Mouse (Mus musculus): ENCODE data around the gene Vrk1. TPM values are rescaled to one million over a fixed set of nuclear protein-coding genes. Genes with fewer than 3 reads are reported as not detected.

Gene Vrk1
- total RNA-seq, 1 experiment from 2014 or later: 167 TPM

DNA sequence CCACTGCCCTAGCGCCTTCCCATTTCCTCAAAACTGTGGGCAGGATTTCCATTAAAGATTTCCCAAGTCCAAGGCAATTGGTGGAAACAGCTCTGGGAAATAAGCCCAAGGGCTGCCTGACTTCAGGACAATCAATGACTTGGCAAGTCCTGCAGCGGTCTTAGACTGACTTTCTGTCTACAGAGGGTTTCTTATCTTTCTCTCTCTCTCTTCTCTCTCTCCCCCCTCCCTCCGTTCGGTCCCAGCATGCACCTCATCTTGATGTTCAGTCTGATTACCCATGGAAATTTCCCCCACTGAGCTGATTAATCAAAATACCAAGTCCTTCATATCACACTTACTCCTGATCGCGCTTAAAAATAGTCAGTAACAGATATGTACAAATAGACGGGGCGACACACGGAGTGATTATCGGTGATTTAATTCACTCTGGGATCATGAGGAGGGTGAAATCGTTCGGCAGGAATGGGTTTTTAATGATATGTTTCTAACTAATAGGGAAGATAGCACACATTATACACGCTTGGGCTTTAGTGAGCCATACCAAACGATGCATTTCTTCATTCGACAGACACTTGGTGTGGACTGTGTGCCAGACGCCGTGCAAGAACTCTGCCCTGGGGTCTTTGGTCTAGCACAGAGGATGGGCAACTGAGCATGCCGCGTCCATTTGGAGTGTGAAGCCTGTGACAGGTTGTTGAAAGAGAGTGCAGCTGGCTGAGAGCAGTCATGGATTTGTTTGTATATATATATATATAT is 12.8 kb upstream of the Vrk1 start:
- no peak for ATAC-seq (replicated peaks; ENCODE audit: low read depth, poor library complexity, severe bottlenecking)

DNA sequence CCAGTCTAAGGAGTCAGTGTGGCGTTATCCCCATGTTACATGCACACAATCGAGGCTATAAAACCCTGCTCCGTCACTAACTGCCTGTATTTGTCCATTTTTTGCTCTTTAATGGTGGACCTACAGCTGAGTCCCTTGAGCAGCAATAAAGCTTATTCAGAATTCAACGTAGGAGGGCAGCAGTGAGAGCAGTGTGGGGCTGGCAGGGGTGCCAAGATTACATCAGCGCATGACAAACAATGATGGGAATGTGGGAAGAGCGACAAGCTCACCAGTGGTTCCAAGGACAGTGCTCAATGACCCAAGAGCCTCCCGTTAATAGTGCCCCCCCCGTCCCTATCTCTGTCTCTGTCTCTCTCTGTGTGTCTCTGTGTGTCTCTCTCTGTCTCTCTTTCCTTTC is 8.3 kb upstream of the Vrk1 start:
- ATAC-seq (replicated peaks; ENCODE audit: low read depth, poor library complexity, severe bottlenecking): no peak

DNA sequence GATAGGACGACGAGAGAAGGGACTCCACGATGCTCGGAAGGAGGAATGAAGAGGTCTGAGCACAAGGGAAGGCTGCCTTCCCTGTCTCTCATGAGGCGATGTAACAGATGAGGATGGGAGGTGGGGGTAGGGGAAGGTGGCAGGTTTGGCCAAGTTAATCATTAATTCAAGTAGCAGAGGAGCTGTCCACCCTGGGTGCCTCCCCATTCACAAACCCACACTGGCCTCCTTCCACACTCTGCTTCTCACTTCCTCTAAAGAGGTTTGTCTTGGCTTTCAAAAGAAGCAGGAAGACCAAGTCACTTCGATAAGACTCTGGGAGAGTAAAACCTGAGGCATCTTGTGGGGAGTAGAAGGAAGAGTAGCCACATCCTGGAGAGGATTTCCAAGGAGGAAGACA is 5.3 kb upstream of the Vrk1 start:
- ATAC-seq (replicated peaks; ENCODE audit: low read depth, poor library complexity, severe bottlenecking): peak; percentile 77

DNA sequence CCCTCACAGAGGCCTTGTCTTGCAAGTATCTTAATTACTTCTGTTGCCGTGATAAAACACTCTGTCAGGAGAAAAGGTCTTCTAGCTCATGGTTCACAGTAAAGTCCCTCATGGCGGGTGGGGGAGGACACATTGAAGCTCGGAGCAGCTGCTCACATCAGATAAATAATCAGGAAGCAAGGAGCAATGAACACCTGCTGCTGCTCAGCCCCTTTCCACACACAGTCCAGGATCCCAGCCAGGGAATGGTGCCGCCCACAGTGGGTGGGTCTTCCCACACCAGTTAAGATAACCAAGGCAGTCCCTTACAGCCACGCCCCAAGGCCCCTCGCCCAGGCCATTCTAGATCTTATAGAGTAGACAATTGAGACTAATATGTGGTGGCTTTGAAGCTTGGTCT is 3.8 kb upstream of the Vrk1 start:
- no peak for ATAC-seq (replicated peaks; ENCODE audit: low read depth, poor library complexity, severe bottlenecking)

DNA sequence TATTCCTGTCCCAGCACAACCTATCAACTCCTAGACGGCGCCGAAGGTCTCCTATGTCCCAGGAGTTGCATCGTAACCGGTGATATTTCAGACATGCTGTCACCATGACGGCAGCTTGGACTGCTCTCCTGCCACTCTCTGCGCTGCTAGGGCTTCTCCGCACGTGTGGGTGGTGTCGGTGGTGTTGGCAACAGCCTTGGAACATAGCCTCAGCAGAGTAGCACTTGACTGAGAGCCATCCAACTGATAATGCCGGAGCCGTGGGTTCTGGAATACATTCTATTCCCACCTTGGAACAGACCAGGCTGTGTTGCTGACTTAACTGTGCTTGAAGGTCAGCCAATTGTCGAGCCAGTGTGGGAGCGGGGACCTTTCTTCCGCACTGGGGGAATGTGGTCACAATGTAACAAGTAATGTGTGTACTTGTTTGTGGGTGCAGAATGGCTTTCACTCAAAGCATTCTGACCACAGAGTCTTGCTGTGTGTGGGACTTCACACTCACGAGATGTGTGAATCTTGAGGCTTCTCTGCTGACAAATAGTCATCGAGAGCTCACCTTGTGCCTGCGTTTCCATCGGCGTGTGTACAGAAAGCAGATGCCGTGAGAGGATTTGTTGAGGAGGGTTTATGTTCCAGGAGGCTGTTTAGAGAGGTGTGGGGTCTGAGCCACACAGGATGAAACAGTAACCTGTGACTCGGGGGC is 1.5 kb upstream of the Vrk1 start:
- no peak for ATAC-seq (replicated peaks; ENCODE audit: low read depth, poor library complexity, severe bottlenecking)

DNA sequence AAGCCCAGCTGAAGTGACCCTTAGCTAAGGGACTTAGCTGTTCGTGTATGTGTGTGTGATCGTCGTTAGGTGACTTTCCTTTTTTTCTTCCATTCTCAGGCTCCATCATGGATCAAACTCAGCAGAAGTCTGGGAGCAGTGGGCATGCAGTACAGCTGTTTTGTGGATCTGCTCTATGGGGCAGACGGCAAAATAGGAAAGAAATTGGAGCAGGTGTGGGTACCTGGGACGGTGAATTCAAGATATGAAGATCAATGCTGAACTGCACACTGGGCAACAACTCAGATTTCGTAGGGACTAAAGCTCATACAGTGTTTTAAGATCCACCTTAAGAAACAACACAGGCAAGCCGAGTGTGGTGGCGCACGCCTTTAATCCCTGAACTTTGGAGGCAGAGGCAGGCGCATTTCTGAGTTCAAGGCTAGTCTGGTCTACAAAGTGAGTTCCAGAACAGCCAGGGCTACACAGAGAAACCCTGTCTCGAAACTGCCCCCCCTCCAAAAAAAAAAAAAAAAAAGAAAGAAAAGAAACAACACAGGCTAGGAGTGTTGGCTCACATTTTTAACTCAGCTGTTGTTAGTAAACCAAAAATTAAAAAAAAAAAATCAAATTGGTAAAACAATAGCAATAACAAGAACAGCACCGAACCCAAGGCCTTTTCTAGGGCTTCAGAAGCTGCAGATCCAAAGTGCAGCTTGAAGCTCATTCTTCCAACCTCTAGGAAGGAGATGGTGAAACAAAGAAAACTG is 732 bp upstream of the Vrk1 start:
- peak; percentile 2; the same call in 1 of the 2 replicates for ATAC-seq (replicated peaks; ENCODE audit: low read depth, poor library complexity, severe bottlenecking)

DNA sequence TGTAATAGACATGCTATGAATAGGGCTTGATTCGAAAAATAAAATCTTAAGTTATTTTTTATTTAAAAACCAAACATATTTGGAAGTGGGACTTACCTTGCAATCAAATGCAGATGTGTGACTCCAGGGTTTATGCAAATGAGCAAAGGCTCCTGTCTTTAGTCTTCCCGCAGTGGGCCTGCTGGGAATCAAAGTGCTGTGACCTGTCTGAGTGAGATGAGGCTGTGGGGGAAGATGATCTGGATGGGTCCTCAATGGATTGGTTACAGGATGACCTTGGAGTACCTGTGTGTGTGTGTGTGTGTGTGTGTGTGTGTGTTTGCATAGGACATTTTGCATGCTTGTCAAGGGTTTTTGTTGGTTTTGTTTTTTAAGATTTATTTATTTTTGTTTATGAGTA is 2.1 kb downstream of the Vrk1 start:
- ATAC-seq (replicated peaks; ENCODE audit: low read depth, poor library complexity, severe bottlenecking): no peak

DNA sequence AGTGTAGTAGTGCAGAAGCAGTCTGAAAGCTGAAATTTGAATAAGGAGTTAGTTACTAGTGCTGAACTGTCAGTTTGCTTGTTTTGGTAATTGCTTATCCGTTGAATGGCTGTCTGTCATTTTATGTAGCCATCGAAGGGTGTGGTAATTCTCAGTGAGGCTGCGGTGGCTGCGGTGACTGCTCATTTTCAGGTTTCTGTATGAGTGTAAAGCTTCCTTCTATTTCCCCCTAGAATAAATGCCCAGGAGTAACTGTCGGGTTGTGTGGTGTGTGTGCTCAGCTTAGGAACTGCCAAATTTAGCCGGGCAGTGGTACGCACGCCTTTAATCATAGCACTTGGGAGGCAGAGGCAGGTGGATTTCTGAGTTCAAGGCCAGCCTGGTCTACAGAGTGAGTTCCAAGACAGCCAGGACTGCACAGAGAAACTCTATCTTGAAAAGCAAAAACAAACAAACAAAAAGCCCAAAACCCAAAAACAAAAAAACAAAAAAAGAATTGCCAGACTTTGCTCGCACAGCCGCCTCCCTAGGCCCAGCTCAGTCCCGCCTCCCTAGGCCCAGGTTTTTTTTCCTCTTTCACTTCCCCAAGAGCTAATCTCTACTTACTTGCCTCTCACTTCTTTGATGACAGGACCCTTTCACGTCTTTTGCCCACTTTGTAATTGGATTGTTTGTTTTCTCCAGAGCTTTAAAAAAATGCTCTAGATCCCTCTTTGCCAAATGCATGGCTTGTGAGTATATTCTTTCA is 6.4 kb downstream of the Vrk1 start:
- peak; percentile 91 for ATAC-seq (replicated peaks; ENCODE audit: low read depth, poor library complexity, severe bottlenecking)

DNA sequence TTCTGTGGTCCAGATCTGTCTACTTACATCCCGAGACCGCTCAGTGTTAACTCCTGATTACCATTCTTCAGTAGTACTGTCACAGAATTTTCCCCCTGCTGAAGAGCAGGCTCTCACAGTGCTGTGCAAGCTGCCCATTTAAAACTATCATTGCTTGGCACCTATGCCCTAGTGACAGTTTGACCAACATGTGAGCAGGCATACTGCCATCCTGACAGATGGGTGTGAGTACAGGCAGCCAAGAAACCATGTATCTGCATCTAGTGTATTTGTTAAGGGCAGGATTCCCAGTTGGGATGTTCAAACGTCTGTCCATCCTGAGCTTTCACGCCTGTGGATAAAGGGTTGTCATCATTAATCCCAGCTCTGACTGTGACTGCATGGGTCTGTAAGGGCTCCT is 10.0 kb downstream of the Vrk1 start:
- ATAC-seq (replicated peaks; ENCODE audit: low read depth, poor library complexity, severe bottlenecking): no peak

DNA sequence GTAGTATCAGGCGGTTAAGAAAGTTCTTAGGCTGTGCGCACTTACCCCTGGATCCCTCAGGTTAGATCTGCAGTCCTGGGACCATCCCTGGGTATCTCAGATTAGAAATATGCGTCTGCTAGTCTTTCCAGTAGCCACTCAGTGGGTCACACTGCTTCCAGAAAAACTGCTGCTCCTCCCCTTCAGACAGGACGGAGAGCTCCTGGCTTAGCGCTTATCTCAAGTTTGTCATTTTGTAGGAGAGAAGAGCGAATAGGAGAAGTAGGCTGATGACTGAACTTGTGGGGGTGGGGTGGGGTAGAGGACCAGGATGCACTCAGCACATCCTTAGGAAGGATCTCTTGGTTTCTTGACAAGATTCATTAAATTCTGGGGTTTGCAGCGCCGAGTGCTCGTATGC is 13.6 kb downstream of the Vrk1 start:
- ATAC-seq (replicated peaks; ENCODE audit: low read depth, poor library complexity, severe bottlenecking): no peak

DNA sequence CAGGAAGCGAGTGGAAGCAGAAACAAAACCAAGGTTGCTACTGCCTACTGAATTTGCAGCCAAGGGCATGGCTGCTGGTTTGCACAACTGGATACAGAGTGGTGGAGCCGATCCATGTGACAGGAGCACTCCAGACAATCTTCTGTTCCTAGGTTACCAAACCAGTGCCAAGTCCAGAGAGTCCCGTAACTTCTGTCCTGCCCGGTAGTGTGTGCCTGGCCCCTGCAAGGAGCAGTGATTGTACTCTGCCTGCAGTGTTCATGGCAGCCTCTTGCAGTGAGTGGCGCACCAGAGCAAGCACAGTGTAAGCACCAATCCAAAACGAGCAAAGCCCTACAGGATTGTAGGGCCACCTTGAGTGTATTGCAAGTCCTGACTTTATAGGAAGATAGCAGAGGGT is 15.4 kb downstream of the Vrk1 start:
- ATAC-seq (replicated peaks; ENCODE audit: low read depth, poor library complexity, severe bottlenecking): peak; percentile 29; the same call in 1 of the 2 replicates

DNA sequence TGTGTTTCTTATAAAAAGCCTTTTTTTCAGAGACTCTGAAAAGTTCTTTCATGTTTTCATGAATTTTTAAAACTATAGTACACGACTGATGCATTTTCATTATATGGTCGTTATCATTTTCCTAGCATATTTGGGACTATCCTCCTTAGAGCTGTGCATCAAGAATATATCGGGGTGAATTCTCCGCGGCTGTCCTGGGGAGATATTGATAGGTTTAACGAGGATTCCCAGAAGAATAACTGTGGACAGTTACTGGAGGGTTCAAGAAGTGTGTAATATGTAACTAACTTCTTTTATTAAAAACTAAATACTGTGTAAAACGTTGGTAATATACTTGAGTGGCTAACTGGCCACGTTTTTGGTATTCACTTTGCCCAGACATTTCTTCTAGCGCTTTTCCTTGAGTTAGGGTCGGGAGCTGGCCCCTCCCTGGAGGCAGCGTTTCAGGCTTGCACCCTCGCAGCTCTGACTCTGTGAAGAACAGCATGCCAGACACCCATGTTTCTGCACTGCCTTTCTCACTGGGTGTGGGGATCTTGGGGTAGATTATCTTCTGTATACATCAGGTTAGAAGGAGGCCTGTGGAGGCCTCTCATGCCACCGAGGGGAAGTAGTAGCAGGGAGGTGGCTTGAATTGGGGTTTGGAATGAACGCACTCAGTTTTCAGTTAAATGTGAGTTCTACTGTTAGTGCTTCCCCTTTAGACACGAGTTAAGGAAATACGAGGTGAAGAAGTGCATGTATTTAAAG is 16.5 kb downstream of the Vrk1 start:
- ATAC-seq (replicated peaks; ENCODE audit: low read depth, poor library complexity, severe bottlenecking): peak; percentile 57

DNA sequence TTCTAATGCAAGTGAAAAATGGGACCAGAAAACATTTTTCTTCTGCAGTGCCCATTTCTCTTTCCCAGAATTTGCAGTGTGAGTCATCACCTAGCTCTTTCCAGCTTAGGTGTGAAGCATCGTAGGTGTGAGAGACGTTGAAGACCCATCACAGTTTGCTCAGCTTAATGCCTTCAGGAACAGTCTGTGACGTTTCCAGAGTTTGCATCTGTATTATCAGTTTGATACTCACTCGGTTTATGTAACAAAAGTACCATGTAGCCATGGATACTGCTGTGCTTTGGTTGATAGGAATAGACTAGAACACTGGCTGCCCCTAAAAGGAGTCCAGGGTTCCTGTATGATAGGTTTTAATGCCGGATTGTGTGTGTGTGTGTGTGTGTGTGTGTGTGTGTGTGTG is 17.3 kb downstream of the Vrk1 start:
- no peak for ATAC-seq (replicated peaks; ENCODE audit: low read depth, poor library complexity, severe bottlenecking)

DNA sequence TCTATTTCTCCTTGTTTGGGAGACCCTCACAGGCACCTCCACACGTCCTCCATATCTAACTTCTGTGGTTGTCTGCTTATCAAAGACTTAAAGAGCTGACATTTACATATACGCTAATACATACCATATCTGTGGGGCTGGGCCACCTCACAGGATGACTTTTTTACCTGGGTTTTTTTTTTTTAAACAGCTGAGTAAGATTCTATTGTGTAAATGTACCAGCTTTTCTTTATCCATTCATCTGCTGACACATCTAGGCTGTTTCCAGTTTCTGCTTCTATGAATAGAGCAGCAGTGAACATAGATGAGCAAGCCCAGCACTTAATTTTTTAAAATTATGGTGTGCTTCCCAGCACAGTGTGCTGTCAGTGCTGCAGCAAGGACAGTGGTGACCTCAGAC is 19.6 kb downstream of the Vrk1 start:
- no peak for ATAC-seq (replicated peaks; ENCODE audit: low read depth, poor library complexity, severe bottlenecking)

DNA sequence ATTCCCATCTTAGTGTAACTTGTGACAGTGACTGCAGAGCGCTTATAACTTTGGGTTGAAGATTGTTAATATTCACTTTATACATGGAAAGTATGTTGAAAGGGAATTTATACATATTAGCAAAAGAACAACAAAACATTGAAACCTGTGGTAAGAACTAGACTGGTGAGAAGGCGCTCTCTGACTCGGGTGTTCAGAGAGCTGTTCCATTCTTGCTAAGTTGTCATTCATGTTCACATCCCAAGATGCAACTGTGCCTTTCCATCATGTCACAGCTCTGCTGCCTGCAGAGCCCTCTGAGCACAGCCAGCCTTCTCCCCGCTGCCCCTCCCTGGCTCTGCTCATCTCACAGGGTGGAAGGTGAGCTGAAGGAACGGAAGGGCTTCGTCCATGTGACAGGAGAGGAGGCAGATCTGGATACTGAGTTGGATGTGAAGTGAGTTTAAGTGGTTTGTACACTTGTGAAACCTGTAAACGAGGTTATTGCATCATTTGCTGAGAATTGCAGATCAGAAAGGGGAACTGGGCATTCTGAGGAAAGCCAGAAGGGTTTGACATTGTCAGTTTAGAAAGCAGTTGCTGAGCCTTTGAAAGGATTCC is 20.2 kb downstream of the Vrk1 start:
- ATAC-seq (replicated peaks; ENCODE audit: low read depth, poor library complexity, severe bottlenecking): peak; percentile 59

DNA sequence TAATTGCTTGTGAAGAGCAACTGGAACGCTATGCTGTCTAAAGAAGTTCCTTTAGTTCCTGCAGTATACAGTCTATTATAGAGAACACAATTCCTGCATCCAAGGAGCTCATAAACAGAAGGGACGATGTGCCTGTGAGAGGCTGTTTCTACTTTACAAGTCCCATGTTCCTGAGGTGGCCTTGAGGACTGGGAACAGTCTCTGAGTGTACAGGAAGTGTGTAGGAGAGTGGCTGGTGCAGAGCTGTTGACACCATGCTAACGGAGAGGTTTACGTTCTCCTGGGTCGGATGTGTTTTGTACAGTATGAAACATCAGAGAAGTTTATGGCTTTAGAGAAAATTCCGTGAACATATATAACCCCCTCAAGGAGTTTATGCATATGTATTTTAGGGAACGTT is 20.8 kb downstream of the Vrk1 start:
- no peak for ATAC-seq (replicated peaks; ENCODE audit: low read depth, poor library complexity, severe bottlenecking)

DNA sequence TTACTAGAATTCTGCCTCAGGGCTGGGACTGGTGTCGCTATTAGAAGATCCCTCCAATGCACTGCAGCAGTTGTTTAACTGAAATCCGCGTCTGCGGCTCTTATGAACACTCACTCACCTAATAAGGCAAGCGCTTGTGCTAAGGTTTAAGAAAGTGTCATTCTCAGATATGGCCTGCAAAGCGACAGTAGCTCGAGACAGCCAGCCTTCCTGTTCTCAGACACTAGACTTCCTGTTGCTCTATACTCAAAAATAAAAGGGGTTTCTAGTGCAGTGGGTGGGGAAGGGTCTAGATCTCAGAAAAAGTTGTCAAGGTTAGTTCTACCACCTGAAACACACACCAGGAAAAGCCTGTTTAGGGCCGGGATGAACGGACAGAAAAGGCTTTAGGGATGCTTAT is 21.9 kb downstream of the Vrk1 start:
- no peak for ATAC-seq (replicated peaks; ENCODE audit: low read depth, poor library complexity, severe bottlenecking)

DNA sequence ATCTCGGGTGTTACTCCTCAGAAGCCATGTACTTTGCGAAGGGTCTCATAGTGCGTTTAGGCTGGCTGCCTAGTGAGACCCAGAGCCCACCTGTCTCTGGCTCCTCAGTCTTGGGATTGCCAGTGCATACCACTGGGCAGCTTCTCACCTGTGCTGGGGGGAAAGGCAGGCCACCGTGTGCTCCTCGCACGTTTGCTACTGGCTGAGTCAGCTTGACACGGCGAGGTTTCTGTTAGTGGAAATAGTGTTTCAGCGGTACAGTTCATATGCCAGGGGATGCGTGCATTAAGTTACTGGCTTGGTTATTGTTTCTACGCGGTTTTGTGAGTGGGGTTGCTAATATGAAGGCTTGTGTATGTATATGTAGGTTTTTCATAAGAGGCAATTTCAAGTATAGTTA is 22.3 kb downstream of the Vrk1 start:
- ATAC-seq (replicated peaks; ENCODE audit: low read depth, poor library complexity, severe bottlenecking): no peak

DNA sequence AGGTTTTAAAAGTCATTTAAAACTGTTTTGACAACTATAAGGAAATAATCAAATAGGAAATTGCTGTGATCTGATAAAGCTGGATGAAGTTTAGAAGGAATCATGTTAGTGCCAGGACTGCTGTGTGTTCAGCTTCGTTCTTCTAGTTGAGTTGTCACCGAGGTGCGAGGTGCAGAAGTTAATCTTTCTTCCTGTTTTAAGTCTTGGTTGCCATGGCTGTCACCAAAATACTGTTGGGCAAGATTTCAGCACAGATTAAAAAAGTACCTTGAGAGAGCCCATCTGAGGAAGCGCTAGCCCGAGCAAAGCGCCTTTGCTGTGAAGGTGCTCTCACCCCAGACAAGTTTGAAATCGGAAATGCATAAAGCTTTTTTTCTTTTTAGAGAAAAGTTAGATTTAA is 24.2 kb downstream of the Vrk1 start:
- ATAC-seq (replicated peaks; ENCODE audit: low read depth, poor library complexity, severe bottlenecking): peak; percentile 61

Data from common myeloid progenitor, adult 5-6 weeks (primary cell).